Mouse (Mus musculus) spleen, adult 2 months (tissue): ENCODE results near the gene Tfrc. TPM values are rescaled to one million over a fixed set of nuclear protein-coding genes. Genes with fewer than 3 reads are reported as not detected.

Experiments used
- DNase-seq, 2 experiments: peaks; one replicate each; pipeline versions ENCODE4 v3.0.0 to v3.0.0-alpha.2; 2012 to 2021; ENCODE audit warnings: low spot score in 2 of 2, low read depth in 1 of 2
- H3K27ac ChIP-seq: fragments of 200-500 bp; 2 replicates; pipeline ENCODE4 v1.5.1; 2012; ENCODE audit warnings: low read length, inconsistent platforms; ENCODE audit not compliant: insufficient read depth
- H3K27me3 ChIP-seq: fragments of 200-500 bp; 2 replicates; pipeline ENCODE4 v1.6.1; 2012; ENCODE audit warnings: mild to moderate bottlenecking, moderate library complexity, low read length, inconsistent platforms; ENCODE audit not compliant: control insufficient read depth, insufficient read depth
- H3K36me3 ChIP-seq: fragments of 200-500 bp; 2 replicates; pipeline ENCODE4 v1.6.1; 2012; ENCODE audit warnings: mild to moderate bottlenecking, low read length, inconsistent platforms; ENCODE audit not compliant: control insufficient read depth, insufficient read depth
- H3K4me1 ChIP-seq: fragments of 200-500 bp; 2 replicates; pipeline ENCODE4 v1.6.1; 2011; ENCODE audit warnings: inconsistent platforms; ENCODE audit not compliant: control insufficient read depth, insufficient read depth, insufficient read length
- H3K4me3 ChIP-seq: fragments of 200-500 bp; 2 replicates; pipeline ENCODE4 v1.5.1; 2011; ENCODE audit warnings: mild to moderate bottlenecking, inconsistent platforms; ENCODE audit not compliant: insufficient read depth, insufficient read length; ENCODE audit errors: extremely low read depth
- CTCF ChIP-seq: fragments of 200-500 bp; IDR thresholded peaks from 2 replicates; pipeline ENCODE4 v1.5.1; 2011; ENCODE audit warnings: mild to moderate bottlenecking, inconsistent platforms; ENCODE audit not compliant: insufficient read depth, insufficient read length, insufficient replicate concordance; ENCODE audit errors: extremely low read depth
- POLR2A ChIP-seq: fragments of 200-500 bp; IDR thresholded peaks from 2 replicates; pipeline ENCODE4 v1.6.1; 2011; ENCODE audit warnings: low read depth, low read length, inconsistent platforms
- WGBS: fragments of 180-500 bp; shearing (Covaris S2); methylation state at CpG from one replicate; pipeline ENCODE4 v1.1.7; 2018; 5-methylcytosine and 5-hydroxymethylcytosine counted together
- polyA plus RNA-seq: library from polyadenylated mRNA; depleted of rRNA; stranded (reverse); fragments of >200 nt; gene quantifications from 2 replicates; pipeline ENCODE4 v1.2.3, GENCODE M21; 2012

The Tfrc gene
- polyA plus RNA-seq, 1 experiment: 11.9 TPM

- TF ChIP-seq POLR2A (no peak), CTCF (no peak)
- peak overlapping the region; percentile 62; the same call in 1 of the 2 replicates for H3K27ac ChIP-seq
- WGBS: 22% methylated on average over 5 of the region's 5 CpGs
- peaks cover 6% of the 10 kb centered on the region for H3K4me1 ChIP-seq
- no peak for DNase-seq
- peak overlapping the region; percentile 36 for H3K4me3 ChIP-seq
- H3K36me3 ChIP-seq: peaks cover 8% of the 10 kb centered on the region
- H3K27me3 ChIP-seq: no peaks in the 10 kb centered on the region
Observed at GRCm38 (mm10) chr16:32610460-32611255, 1.9 kb downstream of the Tfrc start.

GRCm38 (mm10) chr16:32612052-32612451 is 3.3 kb downstream of the Tfrc start:
- H3K27me3 ChIP-seq: no peaks in the 10 kb centered on the region
- H3K36me3 ChIP-seq: peaks cover 11% of the 10 kb centered on the region
- WGBS: 52% methylated on average over 1 of the region's 1 CpGs
- no peak overlapping the region for H3K27ac ChIP-seq
- H3K4me3 ChIP-seq: no peak overlapping the region
- TF ChIP-seq POLR2A (no peak), CTCF (no peak)
- H3K4me1 ChIP-seq: peaks cover 6% of the 10 kb centered on the region
- DNase-seq: no peak

- H3K27ac ChIP-seq: no peak overlapping the region
- DNase-seq: no peak
- H3K4me3 ChIP-seq: no peak overlapping the region
- H3K36me3 ChIP-seq: peaks cover 15% of the 10 kb centered on the region
- H3K27me3 ChIP-seq: no peaks in the 10 kb centered on the region
- WGBS: 44% methylated on average over 3 of the region's 3 CpGs
- H3K4me1 ChIP-seq: peaks cover 3% of the 10 kb centered on the region
- TF ChIP-seq CTCF: no peak
Observed at GRCm38 (mm10) chr16:32613269-32613834, 4.6 kb downstream of the Tfrc start.

- H3K27me3 ChIP-seq: no peaks in the 10 kb centered on the region
- peak in 1 of 2 experiments; percentile 20 for DNase-seq
- no peak for TF ChIP-seq CTCF
- TF ChIP-seq POLR2A: no peak
- H3K4me1 ChIP-seq: peaks cover 3% of the 10 kb centered on the region
- peaks cover 19% of the 10 kb centered on the region for H3K36me3 ChIP-seq
- no peak overlapping the region for H3K4me3 ChIP-seq
- WGBS: 15% methylated on average over 4 of the region's 4 CpGs
- no peak overlapping the region for H3K27ac ChIP-seq
Observed at GRCm38 (mm10) chr16:32614047-32614446, 5.3 kb downstream of the Tfrc start.

GRCm38 (mm10) chr16:32618946-32619345 is 10.2 kb downstream of the Tfrc start:
- no peaks in the 10 kb centered on the region for H3K4me1 ChIP-seq
- TF ChIP-seq POLR2A (no peak), CTCF (no peak)
- no peak for DNase-seq
- H3K27me3 ChIP-seq: no peaks in the 10 kb centered on the region
- H3K27ac ChIP-seq: no peak overlapping the region
- WGBS: 95% methylated on average over 1 of the region's 1 CpGs
- no peak overlapping the region for H3K4me3 ChIP-seq
- peaks cover 45% of the 10 kb centered on the region for H3K36me3 ChIP-seq

GRCm38 (mm10) chr16:32628140-32628539 is 19.4 kb downstream of the Tfrc start:
- Histone ChIP-seq H3K4me3 (no peak overlapping the region), H3K27me3 (no peaks in the 10 kb centered on the region), H3K36me3 (peaks cover 49% of the 10 kb centered on the region), H3K4me1 (no peaks in the 10 kb centered on the region), H3K27ac (no peak overlapping the region)
- 88% methylated on average over 8 of the region's 8 CpGs for WGBS
- no peak for DNase-seq
- TF ChIP-seq POLR2A: no peak
- no peak for TF ChIP-seq CTCF

GRCm38 (mm10) chr16:32632328-32632824 is 23.7 kb downstream of the Tfrc start:
- 91% methylated on average over 4 of the region's 4 CpGs for WGBS
- TF ChIP-seq CTCF: no peak
- Histone ChIP-seq H3K27ac (no peak overlapping the region), H3K4me3 (no peak overlapping the region), H3K4me1 (no peaks in the 10 kb centered on the region), H3K36me3 (peaks cover 27% of the 10 kb centered on the region), H3K27me3 (no peaks in the 10 kb centered on the region)
- DNase-seq: no peak
